Mouse (Mus musculus) lung, postnatal 10 days (tissue): ENCODE results near the gene Igsf8.

Experiments used
- DNase-seq: peaks from one replicate; pipeline ENCODE4 v3.0.0; 2021

Gene Igsf8

DNA sequence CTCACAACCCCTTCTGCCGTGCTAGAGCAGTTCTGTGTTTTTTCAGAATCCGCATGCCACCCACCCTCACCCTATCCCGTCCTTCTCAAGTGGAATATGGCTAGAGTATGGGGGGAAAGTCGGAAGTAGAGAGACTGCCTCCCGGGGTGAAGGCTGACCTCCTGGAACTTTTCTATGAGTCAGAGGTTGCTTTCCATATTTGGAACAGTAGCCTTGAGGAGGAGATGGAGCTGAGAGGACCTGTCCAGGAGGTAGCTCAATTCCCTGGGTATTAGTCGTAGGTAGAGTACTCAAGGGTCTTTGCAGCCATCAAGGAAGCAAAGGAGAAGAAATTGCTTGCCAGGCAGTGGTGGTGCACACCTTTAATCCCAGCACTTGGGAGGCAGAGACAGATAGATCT is 90.6 kb downstream of the Igsf8 start:
- DNase-seq, result no peak

DNA sequence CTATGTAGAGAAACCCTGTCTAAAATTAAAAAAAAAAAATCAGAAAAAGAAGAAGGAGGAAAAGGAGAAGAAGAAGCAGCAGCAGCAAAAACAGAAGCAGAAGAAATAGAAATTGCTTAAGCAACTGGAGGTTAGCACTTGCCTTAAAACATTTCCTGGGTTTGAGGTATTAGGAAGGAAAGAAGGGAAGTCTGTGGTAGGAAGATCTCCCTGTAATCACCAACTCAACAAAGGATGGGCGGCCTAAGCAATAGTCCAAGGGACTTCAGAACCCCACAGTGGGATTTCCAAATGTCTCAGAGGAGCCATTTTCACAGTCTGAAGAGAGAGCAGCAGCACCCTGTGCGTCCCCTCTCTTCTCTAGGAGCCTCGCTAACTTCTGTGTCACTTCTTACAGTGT is 91.0 kb downstream of the Igsf8 start:
- DNase-seq, result no peak

DNA sequence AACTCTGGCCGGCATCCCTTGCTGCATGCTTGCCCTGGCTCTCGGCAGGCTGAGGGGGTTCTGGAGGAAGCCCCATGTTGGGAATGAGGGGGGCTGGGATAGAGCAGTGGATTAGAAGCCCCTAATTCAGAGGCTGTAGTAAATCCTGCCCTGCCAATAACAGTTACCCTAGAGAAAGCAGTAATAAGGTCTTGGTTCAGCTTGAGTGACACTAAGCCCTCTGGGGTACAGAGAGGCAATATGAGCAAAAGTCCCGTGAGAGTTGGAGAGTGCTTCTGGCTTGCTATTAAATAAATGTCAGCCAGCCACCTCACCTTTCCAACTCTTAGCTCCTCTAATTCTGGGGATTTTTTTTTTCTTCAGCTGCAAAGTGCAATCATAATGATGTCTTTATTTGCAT is 93.9 kb downstream of the Igsf8 start:
- no peak for DNase-seq

DNA sequence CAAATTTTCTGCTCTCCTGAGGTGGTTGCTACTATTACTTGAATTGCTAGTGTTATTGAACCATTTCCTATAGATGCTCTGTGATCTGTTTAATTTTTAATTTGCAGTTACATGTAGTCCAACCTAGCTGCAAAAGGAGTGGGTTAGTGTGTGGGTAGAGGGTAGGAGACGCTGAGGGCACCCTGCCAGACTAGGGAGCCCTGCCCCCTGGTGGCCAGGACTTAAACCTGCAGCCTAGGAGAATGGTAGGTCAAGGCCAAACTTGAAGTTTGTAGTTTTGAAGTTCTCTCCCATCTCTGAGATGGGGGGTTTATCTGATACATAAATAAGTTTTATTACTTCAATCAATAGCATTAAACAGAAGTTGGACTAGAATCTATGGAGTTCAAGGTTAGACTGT is 96.1 kb downstream of the Igsf8 start:
- peak; percentile 62 for DNase-seq

DNA sequence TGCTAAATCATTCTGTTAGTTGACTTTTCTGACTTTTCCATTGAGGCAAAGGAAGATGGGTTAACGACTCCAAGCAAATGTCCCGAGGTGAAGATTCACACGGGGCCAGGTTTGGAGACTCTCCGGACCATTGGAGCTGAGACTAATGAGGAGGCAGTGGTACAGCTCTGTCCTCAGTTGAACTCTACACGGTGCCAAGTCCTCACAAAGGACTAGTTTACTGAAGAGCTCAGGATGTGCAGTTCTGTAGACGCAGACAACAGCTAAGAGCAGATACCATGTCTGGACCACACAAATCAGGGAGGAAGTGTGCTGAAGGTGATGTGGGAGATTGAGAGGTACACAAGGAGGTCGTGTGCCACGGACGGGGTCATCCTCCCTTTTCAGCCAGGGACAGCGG is 96.9 kb downstream of the Igsf8 start:
- no peak for DNase-seq

DNA sequence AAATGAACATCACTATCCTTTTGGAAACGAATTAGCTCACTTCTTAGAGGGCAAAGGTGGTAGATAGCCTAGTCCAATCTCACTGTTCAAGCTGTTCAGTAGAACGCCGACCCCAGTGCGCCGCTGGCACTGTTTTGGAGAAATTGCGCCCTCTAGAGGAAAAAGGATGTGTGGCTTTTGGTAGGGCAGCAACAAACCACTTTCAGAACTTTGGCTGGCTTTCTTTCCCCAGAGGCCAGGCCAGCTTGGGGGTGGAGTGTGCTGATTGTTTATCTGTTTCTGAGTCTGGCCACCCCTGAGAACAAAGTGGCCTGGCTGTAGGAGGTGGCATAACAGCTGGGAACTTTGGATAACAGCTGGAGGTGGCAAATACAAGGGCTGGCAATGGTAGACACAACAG is 103.2 kb downstream of the Igsf8 start:
- DNase-seq, result peak; percentile 89

DNA sequence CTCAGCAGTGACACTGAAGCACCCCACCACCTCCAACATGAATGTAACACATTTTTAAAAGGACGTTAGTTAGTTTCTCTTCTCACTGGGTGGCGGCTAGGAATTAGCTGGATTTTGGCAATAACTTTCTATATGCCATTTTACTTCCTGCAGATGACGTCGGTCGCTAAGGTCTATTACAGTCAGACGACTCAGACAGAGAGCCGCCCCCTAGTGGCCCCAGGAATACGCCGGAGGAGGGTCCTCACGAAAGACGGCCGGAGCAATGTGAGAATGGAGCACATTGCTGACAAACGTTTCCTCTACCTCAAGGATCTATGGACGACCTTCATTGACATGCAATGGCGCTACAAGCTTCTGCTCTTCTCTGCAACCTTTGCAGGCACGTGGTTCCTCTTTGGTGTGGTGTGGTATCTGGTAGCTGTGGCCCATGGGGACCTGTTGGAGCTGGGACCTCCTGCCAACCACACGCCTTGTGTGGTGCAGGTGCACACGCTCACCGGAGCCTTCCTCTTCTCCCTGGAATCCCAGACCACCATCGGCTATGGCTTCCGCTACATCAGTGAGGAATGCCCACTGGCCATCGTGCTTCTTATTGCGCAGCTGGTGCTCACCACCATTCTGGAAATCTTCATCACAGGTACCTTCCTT is 107.5 kb downstream of the Igsf8 start:
- DNase-seq, result peak; percentile 79
